ENCODE assay signal across 14 mouse cellular contexts in the genomic region with DNA sequence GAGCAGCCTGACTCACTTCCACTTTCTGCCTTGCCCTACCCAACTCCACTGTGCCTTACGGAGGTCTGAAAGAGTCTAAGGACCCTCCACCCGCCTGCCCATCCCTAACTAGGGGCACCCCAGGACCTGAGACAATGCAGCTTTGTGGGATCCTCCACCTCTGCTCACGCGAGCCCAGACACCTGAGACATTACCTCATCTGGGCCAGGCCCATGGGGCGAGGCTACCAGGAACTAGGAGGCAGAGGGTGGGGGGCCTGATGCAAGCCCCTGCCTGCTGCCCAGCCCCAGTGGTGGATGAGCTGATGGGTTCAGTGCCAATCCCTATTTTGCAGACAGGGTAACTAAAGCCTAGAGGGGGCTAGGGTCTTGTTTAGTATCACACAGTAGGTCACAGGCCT. TPM values are rescaled to one million over a fixed set of nuclear protein-coding genes. Genes with fewer than 3 reads are reported as not detected.
"Had no signal": no experiment of that assay in that cellular context is flagged by ENCODE, and none has a peak within 500 bp of the region (broad histone marks: within the 10 kb centered on the region; RNA-seq: fewer than 3 reads in every experiment).

No protein-coding gene starts in this region.

- H3K4me2 ChIP-seq: liver, embryonic 11.5 days; liver, embryonic 15.5 days; midbrain, embryonic 15.5 days; neural tube, embryonic 12.5 days had no signal

- H3K36me3 ChIP-seq: midbrain, embryonic 15.5 days; neural tube, embryonic 12.5 days had no signal

- H3K9me3 ChIP-seq: limb, embryonic 10.5 days; liver, embryonic 15.5 days; midbrain, embryonic 15.5 days; neural tube, embryonic 12.5 days had no signal

- H3K9ac ChIP-seq: liver, embryonic 15.5 days; midbrain, embryonic 15.5 days; neural tube, embryonic 12.5 days had no signal

- H3K27me3 ChIP-seq: liver, embryonic 15.5 days; midbrain, embryonic 15.5 days; neural tube, embryonic 12.5 days had no signal

- ATAC-seq: lung, postnatal 0 days; midbrain, embryonic 15.5 days had no signal

- DNase-seq: layer of hippocampus, adult 9-11 months; thymus, adult 2 months; thymus, postnatal 25 days had no signal

- H3K27ac ChIP-seq: liver, embryonic 15.5 days; midbrain, embryonic 15.5 days; neural tube, embryonic 12.5 days had no signal

- H3K4me3 ChIP-seq: limb, embryonic 10.5 days; liver, embryonic 15.5 days; midbrain, embryonic 15.5 days; neural tube, embryonic 12.5 days had no signal

- H3K4me1 ChIP-seq: liver, embryonic 15.5 days; midbrain, embryonic 15.5 days had no signal

RNA-seq across cellular contexts. Expression of a gene that starts 15.6 kb away (rescaled TPM):
- total RNA-seq: megakaryocyte progenitor cell, adult 5-6 weeks; monocyte, adult 5-6 weeks had no signal

RNA-seq across cellular contexts. Expression of a gene that starts 21.2 kb away (rescaled TPM):
- total RNA-seq: left cerebral cortex, postnatal 10 days; megakaryocyte progenitor cell, adult 5-6 weeks; monocyte, adult 5-6 weeks; neutrophil, adult 5-6 weeks had no signal
- polyA plus RNA-seq: liver, embryonic 11.5 days; liver, embryonic 15.5 days; lung, adult 2 months; midbrain, embryonic 15.5 days; neural tube, embryonic 12.5 days had no signal
